Mouse (Mus musculus) stomach, embryonic 14.5 days (tissue): ENCODE measurements at regions not wholly inside any gene's neighbourhood (a gene's known extent, or its start where the extent isn't known, plus 50 kb on each side); places are given as distances from the start of the nearest gene placed in this dataset.

Experiments
- ATAC-seq: fragments of 200-750 bp; cut with Nextera tagmentation; 2 replicates; pipeline ENCODE4 v1.8.0; 2017; ENCODE audit warnings: low read depth, moderate TSS enrichment; ENCODE audit not compliant: insufficient number of reproducible peaks, insufficient read depth, low FRiP score
- H3K27ac ChIP-seq: fragments of 300-500 bp; sonication (generic); 2 replicates; pipeline ENCODE4 v1.5.1; 2014; ENCODE audit warnings: mild to moderate bottlenecking, low read length, moderate library complexity, mixed read lengths
- H3K27me3 ChIP-seq: fragments of 300-500 bp; sonication (generic); 2 replicates; pipeline ENCODE4 v1.6.1; 2014; ENCODE audit warnings: low read length, control low read depth, mixed read lengths; ENCODE audit not compliant: control insufficient read depth, insufficient read depth
- H3K36me3 ChIP-seq: fragments of 300-500 bp; sonication (generic); 2 replicates; pipeline ENCODE4 v1.6.1; 2014; ENCODE audit warnings: mild to moderate bottlenecking, control low read depth, low read length, moderate library complexity, mixed read lengths; ENCODE audit not compliant: control insufficient read depth, insufficient read depth
- H3K4me1 ChIP-seq: fragments of 300-500 bp; sonication (generic); 2 replicates; pipeline ENCODE4 v1.6.1; 2014; ENCODE audit warnings: low read length, control low read depth, mixed read lengths; ENCODE audit not compliant: control insufficient read depth, insufficient read depth
- H3K4me2 ChIP-seq: fragments of 300-500 bp; sonication (generic); replicated peaks from 2 replicates; pipeline ENCODE4 v1.6.1; 2014; ENCODE audit warnings: low read depth, low read length, control low read depth
- H3K4me3 ChIP-seq: fragments of 300-500 bp; sonication (generic); 2 replicates; pipeline ENCODE4 v1.5.1; 2014; ENCODE audit warnings: low read depth, low read length, control low read depth
- H3K9ac ChIP-seq: fragments of 300-500 bp; sonication (generic); replicated peaks from 2 replicates; pipeline ENCODE4 v1.6.1; 2014; ENCODE audit warnings: low read depth, mild to moderate bottlenecking, control low read depth, low read length, moderate library complexity, mixed read lengths
- H3K9me3 ChIP-seq: fragments of 300-500 bp; sonication (generic); 2 replicates; pipeline ENCODE4 v1.6.1; 2016; ENCODE audit warnings: low read depth, low read length, control low read depth; ENCODE audit not compliant: control insufficient read depth
- WGBS: fragments of 180-500 bp; shearing (Covaris S2); extraction: QIAGEN DNeasy Blood & Tissue Kit; methylation state at CpG from one replicate; pipeline ENCODE4 v1.1.7; 2014; 5-methylcytosine and 5-hydroxymethylcytosine counted together

GRCm38 (mm10) chr9:115778862-115779261 lies 130.4 kb upstream of the Gadl1 start:
- Histone ChIP-seq H3K27me3 (no peaks in the 10 kb centered on the region), H3K27ac (no peak overlapping the region), H3K4me3 (no peak overlapping the region), H3K4me1 (no peaks in the 10 kb centered on the region), H3K9me3 (no peaks in the 10 kb centered on the region), H3K9ac (no peak overlapping the region), H3K36me3 (no peaks in the 10 kb centered on the region), H3K4me2 (no peak overlapping the region)
- ATAC-seq: no peak
- WGBS: 49% methylated on average over 5 of the region's 5 CpGs

GRCm38 (mm10) chr9:115799330-115799729 lies 109.9 kb upstream of the Gadl1 start:
- Histone ChIP-seq H3K36me3 (no peaks in the 10 kb centered on the region), H3K27me3 (no peaks in the 10 kb centered on the region)

GRCm38 (mm10) chr9:115800624-115801023 lies 108.6 kb upstream of the Gadl1 start:
- 56% methylated on average over 6 of the region's 6 CpGs for WGBS
- Histone ChIP-seq H3K9me3 (no peaks in the 10 kb centered on the region), H3K4me1 (no peaks in the 10 kb centered on the region), H3K9ac (no peak overlapping the region), H3K36me3 (no peaks in the 10 kb centered on the region), H3K27me3 (no peaks in the 10 kb centered on the region), H3K4me3 (no peak overlapping the region), H3K4me2 (no peak overlapping the region), H3K27ac (no peak overlapping the region)
- ATAC-seq: no peak

More at GRCm38 (mm10) chr9:115799330-115799729, 109.9 kb upstream of the Gadl1 start:
- H3K9me3 ChIP-seq: no peaks in the 10 kb centered on the region
- H3K4me3 ChIP-seq: no peak overlapping the region
- H3K9ac ChIP-seq: no peak overlapping the region
- no peak for ATAC-seq
- WGBS: 86% methylated on average over 3 of the region's 3 CpGs
- H3K27ac ChIP-seq: no peak overlapping the region
- no peaks in the 10 kb centered on the region for H3K4me1 ChIP-seq
- no peak overlapping the region for H3K4me2 ChIP-seq

GRCm38 (mm10) chr9:115803071-115803470 lies 106.2 kb upstream of the Gadl1 start:
- H3K4me1 ChIP-seq: no peaks in the 10 kb centered on the region
- H3K4me3 ChIP-seq: no peak overlapping the region
- H3K36me3 ChIP-seq: no peaks in the 10 kb centered on the region
- no peaks in the 10 kb centered on the region for H3K27me3 ChIP-seq
- H3K9ac ChIP-seq: no peak overlapping the region
- 85% methylated on average over 3 of the region's 3 CpGs for WGBS
- H3K9me3 ChIP-seq: no peaks in the 10 kb centered on the region
- no peak for ATAC-seq
- no peak overlapping the region for H3K27ac ChIP-seq
- H3K4me2 ChIP-seq: no peak overlapping the region

- Histone ChIP-seq H3K36me3 (no peaks in the 10 kb centered on the region), H3K4me3 (no peak overlapping the region), H3K27me3 (no peaks in the 10 kb centered on the region), H3K9ac (no peak overlapping the region), H3K4me1 (no peaks in the 10 kb centered on the region), H3K9me3 (no peaks in the 10 kb centered on the region), H3K27ac (no peak overlapping the region), H3K4me2 (no peak overlapping the region)
- no peak for ATAC-seq
- 41% methylated on average over 4 of the region's 4 CpGs for WGBS
Measured at GRCm38 (mm10) chr9:115805224-115805623, 104.0 kb upstream of the Gadl1 start.

GRCm38 (mm10) chr9:115806018-115806702 lies 103.1 kb upstream of the Gadl1 start:
- Histone ChIP-seq H3K9ac (no peak overlapping the region), H3K4me1 (no peaks in the 10 kb centered on the region), H3K4me3 (no peak overlapping the region), H3K9me3 (no peaks in the 10 kb centered on the region), H3K4me2 (no peak overlapping the region), H3K36me3 (no peaks in the 10 kb centered on the region), H3K27ac (no peak overlapping the region), H3K27me3 (no peaks in the 10 kb centered on the region)
- no peak for ATAC-seq
- WGBS: 35% methylated on average over 10 of the region's 10 CpGs

GRCm38 (mm10) chr9:115840186-115840585 lies 69.1 kb upstream of the Gadl1 start:
- Histone ChIP-seq H3K4me2 (no peak overlapping the region), H3K9ac (no peak overlapping the region), H3K4me3 (no peak overlapping the region), H3K9me3 (no peaks in the 10 kb centered on the region), H3K4me1 (no peaks in the 10 kb centered on the region), H3K36me3 (no peaks in the 10 kb centered on the region), H3K27me3 (no peaks in the 10 kb centered on the region), H3K27ac (no peak overlapping the region)
- WGBS: 41% methylated on average over 5 of the region's 5 CpGs
- ATAC-seq: no peak

- no peak overlapping the region for H3K4me2 ChIP-seq
- ATAC-seq: no peak
- H3K4me3 ChIP-seq: no peak overlapping the region
- H3K27me3 ChIP-seq: no peaks in the 10 kb centered on the region
- H3K9ac ChIP-seq: no peak overlapping the region
- H3K9me3 ChIP-seq: no peaks in the 10 kb centered on the region
- no peak overlapping the region for H3K27ac ChIP-seq
- 76% methylated on average over 8 of the region's 8 CpGs for WGBS
- H3K36me3 ChIP-seq: no peaks in the 10 kb centered on the region
- no peaks in the 10 kb centered on the region for H3K4me1 ChIP-seq
Measured at GRCm38 (mm10) chr9:115840791-115841190, 68.5 kb upstream of the Gadl1 start.

GRCm38 (mm10) chr9:115841684-115842083 lies 67.6 kb upstream of the Gadl1 start:
- Histone ChIP-seq H3K36me3 (no peaks in the 10 kb centered on the region), H3K4me2 (no peak overlapping the region), H3K9me3 (no peaks in the 10 kb centered on the region), H3K4me3 (no peak overlapping the region), H3K27me3 (no peaks in the 10 kb centered on the region), H3K9ac (no peak overlapping the region), H3K27ac (no peak overlapping the region), H3K4me1 (no peaks in the 10 kb centered on the region)
- no peak for ATAC-seq
- 82% methylated on average over 10 of the region's 10 CpGs for WGBS
